Mouse (Mus musculus) heart, postnatal 4 days (tissue): Measurements from ENCODE around the gene Rps27rt. TPM values are rescaled to one million over a fixed set of nuclear protein-coding genes. Genes with fewer than 3 reads are reported as not detected.

Experiments used
- total RNA-seq, 2 experiments: library from RNA; stranded (reverse); gene quantifications; 2 replicates each; pipeline ENCODE4 v1.2.3; 2021

Rps27rt gene
- total RNA-seq, 2 experiments from 2014 or later, result 41.7 to 42.7 TPM

Other genes with a start within 250 kb of the Rps27rt start
- 10 to 100 TPM; 44.0 to 47.2 TPM for gene Cmtm7, start 200.9 kb downstream of the Rps27rt start, total RNA-seq
- 1 to 10 TPM; 8.7 to 9.8 TPM for gene Cmtm8, start 138.6 kb downstream of the Rps27rt start, total RNA-seq
- gene Gpd1l, start 48.8 kb downstream of the Rps27rt start, total RNA-seq, result 10 to 100 TPM; 26.3 to 28.0 TPM
- gene Osbpl10, start 4.2 kb downstream of the Rps27rt start, total RNA-seq, result 1 to 10 TPM; 5.7 to 6.1 TPM